Mouse (Mus musculus) kidney, postnatal 36 days (tissue): ENCODE measurements around the gene Gucd1.
A peak's percentile ranks its signal among the peaks of the same experiment; 100 is the strongest.
"Not testable (repeated sequence)": the region's sequence is repeated elsewhere in the genome, so short reads cannot be mapped to it uniquely, and the experiment has no call there.

Source experiments
- DNase-seq, 2 experiments: peaks; one replicate each; pipeline ENCODE4 v3.0.0; 2021 to 2022; ENCODE audit warnings: mixed read lengths in 2 of 2

The Gucd1 gene

GRCm38 (mm10) chr10:75465781-75466550 lies 51.8 kb downstream of the Gucd1 start:
- DNase-seq, result no peak

GRCm38 (mm10) chr10:75462728-75463127 lies 55.0 kb downstream of the Gucd1 start:
- no peak for DNase-seq

GRCm38 (mm10) chr10:75458329-75458728 lies 59.4 kb downstream of the Gucd1 start:
- no peak for DNase-seq

GRCm38 (mm10) chr10:75457852-75458251 lies 59.9 kb downstream of the Gucd1 start:
- DNase-seq, result peak in 1 of 2 experiments; percentile 52

GRCm38 (mm10) chr10:75456061-75456831 lies 61.5 kb downstream of the Gucd1 start:
- not testable (repeated sequence) for DNase-seq

GRCm38 (mm10) chr10:75451036-75451786 lies 66.6 kb downstream of the Gucd1 start:
- DNase-seq, result peak; percentile 92 to 93

- DNase-seq, result no peak
Measured at GRCm38 (mm10) chr10:75450331-75450730, 67.4 kb downstream of the Gucd1 start.

GRCm38 (mm10) chr10:75448806-75449420 lies 68.9 kb downstream of the Gucd1 start:
- DNase-seq, result no peak

- no peak for DNase-seq
Measured at GRCm38 (mm10) chr10:75447489-75447888, 70.3 kb downstream of the Gucd1 start.

GRCm38 (mm10) chr10:75446501-75447083 lies 71.2 kb downstream of the Gucd1 start:
- DNase-seq, result peak; percentile 43 to 48

GRCm38 (mm10) chr10:75445030-75445429 lies 72.7 kb downstream of the Gucd1 start:
- DNase-seq, result no peak

GRCm38 (mm10) chr10:75444111-75444826 lies 73.5 kb downstream of the Gucd1 start:
- no peak for DNase-seq

- DNase-seq, result no peak
Measured at GRCm38 (mm10) chr10:75443017-75443416, 74.8 kb downstream of the Gucd1 start.

- DNase-seq, result no peak
Measured at GRCm38 (mm10) chr10:75441800-75442199, 76.0 kb downstream of the Gucd1 start.

GRCm38 (mm10) chr10:75440756-75441155 lies 77.0 kb downstream of the Gucd1 start:
- DNase-seq, result no peak

- peak; percentile 48 to 76 for DNase-seq
Measured at GRCm38 (mm10) chr10:75439211-75439811, 78.5 kb downstream of the Gucd1 start.

GRCm38 (mm10) chr10:75438132-75438810 lies 79.5 kb downstream of the Gucd1 start:
- peak; percentile 83 to 87 for DNase-seq

- no peak for DNase-seq
Measured at GRCm38 (mm10) chr10:75437284-75437683, 80.5 kb downstream of the Gucd1 start.

- peak; percentile 83 to 92 for DNase-seq
Measured at GRCm38 (mm10) chr10:75436604-75437217, 81.1 kb downstream of the Gucd1 start.

GRCm38 (mm10) chr10:75430633-75431032 lies 87.1 kb downstream of the Gucd1 start:
- DNase-seq, result no peak
